In the genomic region with DNA sequence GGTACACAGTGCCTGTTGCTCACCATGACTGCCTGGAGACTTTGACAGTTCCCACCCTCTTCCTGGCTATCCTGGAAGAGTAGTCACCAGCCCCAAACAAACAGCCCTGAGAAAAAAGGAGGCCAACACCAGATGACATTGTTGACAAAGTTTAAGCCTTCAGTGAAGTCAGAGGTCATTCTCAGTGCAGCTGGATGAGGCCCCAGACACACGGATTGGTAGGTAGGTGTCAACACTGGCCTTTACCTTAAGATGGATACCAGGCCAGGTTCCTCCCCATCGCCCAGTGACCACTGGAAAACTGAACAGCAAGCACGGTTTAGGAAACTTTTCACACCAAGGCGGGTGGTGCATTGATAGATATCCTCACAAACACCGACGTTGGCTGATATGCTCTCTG, we compare ENCODE assay signal across 9 mouse cellular contexts. TPM values are rescaled to one million over a fixed set of nuclear protein-coding genes. Genes with fewer than 3 reads are reported as not detected.
DNase-seq lines count a peak whose midpoint lies in the region; ATAC-seq and TF ChIP-seq lines count a peak whose summit lies in the region.
"Had no signal": no experiment of that assay in that cellular context is flagged by ENCODE, and none has a peak within 500 bp of the region (broad histone marks: within the 10 kb centered on the region; RNA-seq: fewer than 3 reads in every experiment).

No protein-coding gene starts in this region.

- no peak for ATAC-seq in embryonic facial prominence, embryonic 13.5 days (ENCODE audit: insufficient number of reproducible peaks, insufficient read depth, low FRiP score, low TSS enrichment, low read depth)
- ATAC-seq in intestine, embryonic 14.5 days (replicated peaks; ENCODE audit: low FRiP score, low TSS enrichment, low read depth), result 0 out of 2 replicates have a peak, but pooled peaks have one; percentile 10
- no peak for ATAC-seq in CD4-positive, CD25-positive, alpha-beta regulatory T cell, adult 4 months

- no peak overlapping the region for H3ac ChIP-seq in myocyte (ENCODE audit: control insufficient read depth, insufficient read length)

- no peaks in the 10 kb centered on the region for H3K27me3 ChIP-seq in embryonic facial prominence, embryonic 13.5 days
- H3K27me3 ChIP-seq in intestine, embryonic 14.5 days (replicated peaks; ENCODE audit: control insufficient read depth, insufficient read depth, low read length), result no peaks in the 10 kb centered on the region
- no peaks in the 10 kb centered on the region for H3K27me3 ChIP-seq in myocyte (ENCODE audit: control insufficient read depth, insufficient read depth, insufficient read length)

- peaks cover 42% of the 10 kb centered on the region for H3K4me1 ChIP-seq in embryonic facial prominence, embryonic 13.5 days
- H3K4me1 ChIP-seq in intestine, embryonic 14.5 days (replicated peaks; ENCODE audit: control insufficient read depth, insufficient read depth, low read length), result peaks cover 34% of the 10 kb centered on the region

- no peak for TF ChIP-seq CTCF in layer of hippocampus, adult 2 months (conservative IDR thresholded peaks at IDR 0.05)

- peak overlapping the region; percentile 56 for H3K4me3 ChIP-seq in layer of hippocampus, adult 2 months
- peak overlapping the region; percentile 50 for H3K4me3 ChIP-seq in embryonic facial prominence, embryonic 13.5 days
- peak overlapping the region; percentile 43; the same call in 1 of the 2 replicates for H3K4me3 ChIP-seq in intestine, embryonic 14.5 days (ENCODE audit: low read depth, low read length)
- peak overlapping the region; percentile 14 for H3K4me3 ChIP-seq in myocyte

- H3K9me3 ChIP-seq in embryonic facial prominence, embryonic 13.5 days, result no peaks in the 10 kb centered on the region
- no peaks in the 10 kb centered on the region for H3K9me3 ChIP-seq in intestine, embryonic 14.5 days (ENCODE audit: control insufficient read depth, low read length)

- H3K36me3 ChIP-seq in embryonic facial prominence, embryonic 13.5 days, result no peaks in the 10 kb centered on the region
- H3K36me3 ChIP-seq in intestine, embryonic 14.5 days (ENCODE audit: control insufficient read depth, insufficient read depth, low read length), result no peaks in the 10 kb centered on the region
- no peaks in the 10 kb centered on the region for H3K36me3 ChIP-seq in myocyte (ENCODE audit: control insufficient read depth, insufficient read depth)

- no peaks in the 10 kb centered on the region for H3K79me2 ChIP-seq in myocyte (ENCODE audit: control insufficient read depth, insufficient read depth)

- DNase-seq in layer of hippocampus, adult 2 months (ENCODE audit: low spot score in 2 of 2), result no peak
- DNase-seq in layer of hippocampus, adult 9-10 months (ENCODE audit: low spot score), result no peak
- DNase-seq in intestine, embryonic 14.5 days (ENCODE audit: low spot score), result no peak
- DNase-seq in cerebellum, postnatal 25 days, result no peak
- DNase-seq in T-cell, adult 2 months (ENCODE audit: low spot score), result no peak

- H3K9ac ChIP-seq in embryonic facial prominence, embryonic 13.5 days, result peak overlapping the region; percentile 77
- peak overlapping the region; percentile 58 for H3K9ac ChIP-seq in intestine, embryonic 14.5 days (ENCODE audit: low read length)

- no peak for TF ChIP-seq POLR2A in myocyte (IDR thresholded peaks at IDR 0.05; ENCODE audit: insufficient read length, low read depth)

- H3K27ac ChIP-seq in layer of hippocampus, adult 2 months, result peak overlapping the region; percentile 84
- H3K27ac ChIP-seq in embryonic facial prominence, embryonic 13.5 days, result peak overlapping the region; percentile 86
- H3K27ac ChIP-seq in intestine, embryonic 14.5 days (ENCODE audit: low read depth), result peak overlapping the region; percentile 81

- H3K4me2 ChIP-seq in embryonic facial prominence, embryonic 13.5 days, result peak overlapping the region; percentile 81
- H3K4me2 ChIP-seq in intestine, embryonic 14.5 days (ENCODE audit: low read length), result peak overlapping the region; percentile 82
- H3K4me2 ChIP-seq in myocyte (ENCODE audit: low read depth), result peak overlapping the region; percentile 99

- WGBS in embryonic facial prominence, embryonic 13.5 days, result 34% methylated on average over 6 of the region's 6 CpGs
- 17% methylated on average over 6 of the region's 6 CpGs for WGBS in intestine, embryonic 14.5 days

TF ChIP-seq in myocyte, 11 proteins besides CTCF, POLR2A, EP300 and RAD21:
- no peak for TF ChIP-seq CEBPB (IDR thresholded peaks at IDR 0.05; ENCODE audit: insufficient read depth, poor library complexity, severe bottlenecking)
- no peak for TF ChIP-seq POLR2AphosphoS2 (IDR thresholded peaks at IDR 0.05; ENCODE audit: insufficient read length, low read depth)
- TF ChIP-seq TCF3 (IDR thresholded peaks at IDR 0.05; ENCODE audit: insufficient read length, low read depth), result no peak
- no peak for TF ChIP-seq E2F4 (IDR thresholded peaks at IDR 0.05; ENCODE audit: insufficient read depth)
- no peak for TF ChIP-seq SRF (IDR thresholded peaks at IDR 0.05; ENCODE audit: control insufficient read depth, insufficient read length, low read depth)
- TF ChIP-seq MYOD1 (IDR thresholded peaks at IDR 0.05; ENCODE audit: control insufficient read depth in 1 of 3, insufficient read length in 2 of 3, low read depth in 2 of 3), result no peak
- no peak for TF ChIP-seq MYOG (IDR thresholded peaks at IDR 0.05; ENCODE audit: control insufficient read depth in 1 of 3, insufficient read depth in 1 of 3, insufficient read length in 2 of 3, low read depth in 2 of 3)
- TF ChIP-seq MAX (IDR thresholded peaks at IDR 0.05; ENCODE audit: low read depth), result no peak
- TF ChIP-seq USF1 (IDR thresholded peaks at IDR 0.05; ENCODE audit: low read depth), result no peak
- no peak for TF ChIP-seq REST (IDR thresholded peaks at IDR 0.05; ENCODE audit: insufficient read depth, insufficient read length)
- TF ChIP-seq TCF12 (IDR thresholded peaks at IDR 0.05; ENCODE audit: insufficient read depth, poor library complexity, severe bottlenecking), result no peak

RNA-seq across cellular contexts. Expression of a gene that starts 13.4 kb away (rescaled TPM):
- 10 to 100 TPM; 17.2 to 22.0 TPM for total RNA-seq in layer of hippocampus, adult 2 months (2021)
- 21.2 and 24.2 TPM in 2 replicates for polyA plus RNA-seq in embryonic facial prominence, embryonic 13.5 days (2015; fragmentation: Nextera tagmentation; extraction: Ambion mirVana)
- 32.6 and 34.6 TPM in 2 replicates for polyA plus RNA-seq in intestine, embryonic 14.5 days (2014; fragmentation: Nextera tagmentation; extraction: Ambion mirVana)
- 13.8 TPM for polyA plus RNA-seq in myocyte (2012; fragmentation: generic; extraction: Trizol)
- 100 to 1,000 TPM; 243 to 289 TPM for polyA plus RNA-seq in CD4-positive, CD25-positive, alpha-beta regulatory T cell, adult 4 months (2017; shearing (Covaris generic))

RNA-seq across cellular contexts. Expression of a gene that starts 18.7 kb away (rescaled TPM):
- under 1 TPM in 1 of 2 experiments, not detected in 1; 0.20 TPM for total RNA-seq in layer of hippocampus, adult 2 months (2021)
- polyA plus RNA-seq in embryonic facial prominence, embryonic 13.5 days (2015; fragmentation: Nextera tagmentation; extraction: Ambion mirVana), result not detected in 2 replicates
- polyA plus RNA-seq in intestine, embryonic 14.5 days (2014; fragmentation: Nextera tagmentation; extraction: Ambion mirVana), result not detected in 2 replicates
- polyA plus RNA-seq in myocyte (2012; fragmentation: generic; extraction: Trizol), result 0.08 TPM
- not detected for polyA plus RNA-seq in CD4-positive, CD25-positive, alpha-beta regulatory T cell, adult 4 months (2017; shearing (Covaris generic))
- total RNA-seq: gastrocnemius, postnatal 14 days had no signal

RNA-seq across cellular contexts. Expression of a gene that starts 55.3 kb away (rescaled TPM):
- total RNA-seq in layer of hippocampus, adult 2 months (2021), result 1 to 10 TPM; 6.0 to 7.4 TPM
- polyA plus RNA-seq in embryonic facial prominence, embryonic 13.5 days (2015; fragmentation: Nextera tagmentation; extraction: Ambion mirVana), result 9.6 and 10.1 TPM in 2 replicates
- 8.2 and 10.4 TPM in 2 replicates for polyA plus RNA-seq in intestine, embryonic 14.5 days (2014; fragmentation: Nextera tagmentation; extraction: Ambion mirVana)
- polyA plus RNA-seq in myocyte (2012; fragmentation: generic; extraction: Trizol), result 0.23 TPM
- polyA plus RNA-seq in CD4-positive, CD25-positive, alpha-beta regulatory T cell, adult 4 months (2017; shearing (Covaris generic)), result not detected
